Mouse (Mus musculus) hindbrain, embryonic 14.5 days (tissue): Measurements from ENCODE around the gene Etnk1. TPM values are rescaled to one million over a fixed set of nuclear protein-coding genes. Genes with fewer than 3 reads are reported as not detected.

Experiments
- ATAC-seq: fragments of 200-750 bp; cut with Nextera tagmentation; 2 replicates; pipeline ENCODE4 v1.8.0; 2017; ENCODE audit warnings: moderate number of reproducible peaks, mild to moderate bottlenecking, moderate TSS enrichment, moderate library complexity; ENCODE audit not compliant: low FRiP score
- DNase-seq: peaks from one replicate; pipeline ENCODE4 v3.0.0-alpha.2; 2015; ENCODE audit warnings: low spot score
- H3K27ac ChIP-seq: fragments of 300-500 bp; sonication (generic); 2 replicates; pipeline ENCODE4 v1.5.1; 2014; ENCODE audit warnings: mild to moderate bottlenecking, moderate library complexity
- H3K27me3 ChIP-seq: fragments of 300-500 bp; sonication (generic); 2 replicates; pipeline ENCODE4 v1.6.1; 2014; ENCODE audit warnings: mild to moderate bottlenecking, low read length, mixed read lengths; ENCODE audit not compliant: control insufficient read depth, insufficient read depth
- H3K36me3 ChIP-seq: fragments of 300-500 bp; sonication (generic); replicated peaks from 2 replicates; pipeline ENCODE4 v1.6.1; 2014; ENCODE audit not compliant: control insufficient read depth, insufficient read depth
- H3K4me1 ChIP-seq: fragments of 300-500 bp; sonication (generic); replicated peaks from 2 replicates; pipeline ENCODE4 v1.6.1; 2014; ENCODE audit warnings: antibody characterized with exemption, low read length, mixed read lengths; ENCODE audit not compliant: control insufficient read depth, insufficient read depth
- H3K4me2 ChIP-seq: fragments of 300-500 bp; sonication (generic); replicated peaks from 2 replicates; pipeline ENCODE4 v1.6.1; 2014; ENCODE audit warnings: mild to moderate bottlenecking, moderate library complexity
- H3K4me3 ChIP-seq: fragments of 300-500 bp; sonication (generic); replicated peaks from 2 replicates; pipeline ENCODE4 v1.5.1; 2014; ENCODE audit warnings: mild to moderate bottlenecking, low read length
- H3K9ac ChIP-seq: fragments of 300-500 bp; sonication (generic); 2 replicates; pipeline ENCODE4 v1.6.1; 2014
- H3K9me3 ChIP-seq: fragments of 300-500 bp; sonication (generic); 2 replicates; pipeline ENCODE4 v1.6.1; 2016; ENCODE audit warnings: low read length; ENCODE audit not compliant: control insufficient read depth
- WGBS: fragments of 180-500 bp; shearing (Covaris S2); extraction: QIAGEN DNeasy Blood & Tissue Kit; methylation state at CpG from one replicate; pipeline ENCODE4 v1.1.7; 2014; 5-methylcytosine and 5-hydroxymethylcytosine counted together
- polyA plus RNA-seq: library from polyadenylated mRNA; unstranded; fragments of >200 nt; fragmentation: Nextera tagmentation; extraction: Ambion mirVana; gene quantifications from 2 replicates; pipeline ENCODE4 v1.2.1, GENCODE M21; 2014

Etnk1 gene
- 62.1 and 73.4 TPM in 2 replicates for polyA plus RNA-seq

DNA sequence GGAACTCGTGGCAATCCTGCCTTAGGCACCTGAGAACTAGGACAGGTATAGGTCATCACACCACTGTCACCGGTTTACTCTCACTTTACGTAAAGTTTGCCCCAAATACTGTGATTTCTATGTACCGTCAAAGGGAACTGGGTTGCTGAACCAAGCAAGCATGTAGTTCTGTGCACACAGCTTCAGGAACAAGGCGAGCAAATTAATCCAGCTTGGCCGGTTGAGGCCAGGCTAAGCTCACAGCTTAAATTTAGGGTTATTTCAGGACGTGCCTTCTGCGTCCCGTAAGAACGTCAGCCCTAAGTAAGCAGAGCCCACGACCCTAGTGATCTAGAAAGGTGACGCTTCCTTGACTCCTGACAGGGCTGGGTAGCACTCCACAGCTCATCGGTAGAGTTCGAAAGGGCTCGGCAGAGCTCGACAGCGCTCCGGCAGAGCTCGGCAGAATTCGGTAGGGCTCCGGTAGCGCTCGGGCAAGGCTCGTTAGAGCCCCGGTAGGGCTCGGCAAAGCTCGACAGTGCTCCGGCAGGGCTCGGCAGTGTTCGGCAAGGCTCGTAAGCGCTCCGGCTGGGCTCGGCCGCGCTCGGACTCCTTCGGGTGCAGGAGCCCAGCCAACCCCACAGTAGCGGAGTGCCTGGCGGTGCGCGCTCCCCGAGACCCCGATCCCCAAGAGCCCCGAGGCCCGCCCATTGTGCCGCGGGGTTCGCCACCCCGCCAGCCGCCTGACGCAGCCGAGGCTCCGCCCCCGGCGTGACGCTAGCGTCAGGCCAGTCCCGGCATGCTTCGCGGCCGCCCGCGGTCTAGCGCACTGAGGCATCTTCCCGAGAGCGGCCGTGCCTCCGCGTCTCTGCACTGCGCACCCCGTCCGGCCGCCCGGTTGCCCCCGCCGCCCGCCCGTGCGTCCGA lies at the start of gene Etnk1:
Etnk1 (plus strand) TSS at position 770 of the 906 bp plus-strand sequence.
- H3K9ac ChIP-seq = peak within 1 kb of the TSS; percentile 92
- WGBS = 2% methylated on average over 60 of the region's 81 CpGs
- H3K27me3 ChIP-seq = no peaks in the 10 kb centered on the region
- DNase-seq = peak; percentile 97
- peak; percentile 97 for ATAC-seq
- no peaks in the 10 kb centered on the region for H3K9me3 ChIP-seq
- 0 out of 2 replicates have a peak, but pooled peaks cover 5% of the 10 kb centered on the region for H3K36me3 ChIP-seq
- peak within 1 kb of the TSS; percentile 91 for H3K27ac ChIP-seq
- H3K4me3 ChIP-seq = peak within 1 kb of the TSS; percentile 88
- peaks cover 22% of the 10 kb centered on the region for H3K4me1 ChIP-seq
- H3K4me2 ChIP-seq = peak within 1 kb of the TSS; percentile 83

DNA sequence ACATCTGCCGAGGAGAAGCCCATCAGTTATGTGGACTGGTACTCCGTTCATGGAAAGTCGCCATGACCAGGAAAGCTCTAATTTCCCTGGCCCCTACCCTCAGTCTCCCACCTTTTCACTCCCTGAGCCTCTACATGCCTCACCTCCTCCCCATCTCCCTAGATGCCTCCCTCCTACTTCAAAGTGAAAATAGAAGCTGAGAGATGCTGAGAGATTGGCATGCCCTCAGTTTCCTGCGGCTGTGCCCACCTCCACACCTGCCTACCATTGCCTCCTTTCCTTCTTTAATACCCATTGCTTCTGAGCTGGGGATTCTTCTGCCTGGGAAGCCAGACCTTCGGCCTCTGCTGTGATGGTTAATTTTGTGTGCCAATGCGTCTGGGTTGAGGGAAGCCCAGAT lies 47.7 kb upstream of the Etnk1 start:
- Histone ChIP-seq H3K4me1 (no peaks in the 10 kb centered on the region), H3K27ac (no peak overlapping the region), H3K36me3 (no peaks in the 10 kb centered on the region), H3K27me3 (no peaks in the 10 kb centered on the region), H3K9ac (no peak overlapping the region), H3K9me3 (no peaks in the 10 kb centered on the region), H3K4me3 (no peak overlapping the region), H3K4me2 (no peak overlapping the region)
- ATAC-seq (no peak), DNase-seq (no peak)
- 97% methylated on average over 6 of the region's 6 CpGs for WGBS

DNA sequence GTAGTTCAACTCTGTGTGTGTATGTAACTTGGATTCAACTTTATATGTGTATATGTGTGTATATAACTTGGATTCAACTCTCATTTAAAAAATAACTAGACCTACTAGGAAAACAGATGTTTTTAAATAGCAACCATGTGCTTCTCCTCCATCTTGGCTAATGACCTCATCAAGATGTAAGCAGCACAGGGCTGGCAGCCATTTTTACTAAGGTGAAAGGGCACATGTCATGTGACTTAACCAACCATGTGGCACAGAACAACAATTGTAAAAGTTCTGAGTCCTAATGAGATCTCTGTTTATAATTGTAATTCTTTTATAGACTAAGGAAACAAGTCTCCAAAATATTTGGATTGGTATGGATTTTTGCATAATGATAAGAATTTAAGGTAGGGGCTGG lies 41.3 kb upstream of the Etnk1 start:
- H3K4me2 ChIP-seq = no peak overlapping the region
- ATAC-seq (no peak), DNase-seq (no peak)
- no peaks in the 10 kb centered on the region for H3K36me3 ChIP-seq
- no peaks in the 10 kb centered on the region for H3K27me3 ChIP-seq
- H3K27ac ChIP-seq = no peak overlapping the region
- 0 out of 2 replicates have a peak, but pooled peaks cover 4% of the 10 kb centered on the region for H3K9me3 ChIP-seq
- H3K4me1 ChIP-seq = no peaks in the 10 kb centered on the region
- no peak overlapping the region for H3K9ac ChIP-seq
- no peak overlapping the region for H3K4me3 ChIP-seq

DNA sequence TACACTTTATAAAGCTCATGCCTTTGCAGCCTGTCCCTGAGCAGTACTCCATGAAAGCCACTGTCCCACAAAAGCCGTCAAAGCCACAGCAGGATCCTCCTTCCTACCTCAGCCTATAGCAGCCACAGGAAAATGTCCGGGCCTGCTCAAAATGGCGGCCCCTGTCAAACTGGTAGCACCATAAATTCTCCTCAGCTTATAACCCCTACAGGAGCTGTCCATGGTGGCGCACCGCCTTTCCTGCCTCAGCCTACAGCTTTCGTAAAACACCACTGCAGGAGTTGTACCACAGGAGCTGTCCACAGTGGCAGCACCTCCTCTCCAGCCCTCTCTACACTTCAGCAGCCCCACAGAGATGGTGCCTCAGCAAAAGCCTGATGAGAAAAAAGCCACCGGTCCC lies 37.6 kb upstream of the Etnk1 start:
- DNase-seq (no peak), ATAC-seq (no peak)
- no peaks in the 10 kb centered on the region for H3K36me3 ChIP-seq
- H3K9ac ChIP-seq = no peak overlapping the region
- no peak overlapping the region for H3K27ac ChIP-seq
- WGBS = 84% methylated on average over 7 of the region's 7 CpGs
- H3K4me2 ChIP-seq = no peak overlapping the region
- no peaks in the 10 kb centered on the region for H3K27me3 ChIP-seq
- no peaks in the 10 kb centered on the region for H3K4me1 ChIP-seq
- H3K4me3 ChIP-seq = no peak overlapping the region
- H3K9me3 ChIP-seq = 0 out of 2 replicates have a peak, but pooled peaks cover 4% of the 10 kb centered on the region

DNA sequence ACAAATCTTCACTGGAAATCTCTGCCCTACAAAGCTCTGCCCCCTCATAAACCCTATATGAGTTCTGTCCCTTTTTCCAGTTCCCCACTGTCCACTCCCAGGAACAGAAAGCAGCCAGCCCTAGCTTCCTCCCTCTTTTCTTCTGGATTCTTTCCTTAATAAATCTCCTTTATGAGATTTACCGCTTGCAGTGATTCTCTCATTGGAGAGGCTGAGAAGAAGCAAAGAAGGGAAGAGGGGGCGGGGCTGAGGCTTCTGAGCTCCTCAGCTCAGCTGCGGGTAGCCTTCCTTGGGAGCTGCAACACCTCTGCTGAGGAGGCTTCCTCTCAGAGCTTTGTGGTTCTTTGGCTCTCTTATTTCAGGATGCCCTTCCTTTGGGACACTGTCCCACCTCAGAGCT lies 37.1 kb upstream of the Etnk1 start:
- DNase-seq (no peak), ATAC-seq (no peak)
- H3K4me1 ChIP-seq = no peaks in the 10 kb centered on the region
- no peak overlapping the region for H3K27ac ChIP-seq
- H3K9ac ChIP-seq = no peak overlapping the region
- H3K36me3 ChIP-seq = no peaks in the 10 kb centered on the region
- no peak overlapping the region for H3K4me3 ChIP-seq
- no peaks in the 10 kb centered on the region for H3K27me3 ChIP-seq
- no peak overlapping the region for H3K4me2 ChIP-seq
- 81% methylated on average over 3 of the region's 3 CpGs for WGBS
- H3K9me3 ChIP-seq = 0 out of 2 replicates have a peak, but pooled peaks cover 4% of the 10 kb centered on the region

DNA sequence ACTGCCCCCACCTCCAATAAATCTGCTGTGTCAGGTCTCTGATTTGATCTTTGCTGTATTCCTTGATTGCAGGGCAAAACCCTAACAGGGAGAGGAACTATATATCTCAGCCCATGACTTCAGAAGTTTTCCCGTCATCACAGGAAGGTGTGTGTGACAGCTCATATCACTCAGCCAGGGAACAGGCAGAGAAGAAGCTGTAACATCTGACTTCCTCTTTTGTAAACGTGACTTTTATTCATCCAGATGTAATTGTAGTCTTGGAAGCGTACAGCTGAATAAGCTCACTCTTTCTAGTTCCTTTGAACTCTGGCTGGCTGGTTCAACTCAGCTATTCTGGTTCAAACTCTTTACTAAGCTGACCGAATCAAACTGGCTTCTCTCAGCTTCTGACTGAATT lies 36.6 kb upstream of the Etnk1 start:
- no peak for DNase-seq
- no peaks in the 10 kb centered on the region for H3K27me3 ChIP-seq
- no peak for ATAC-seq
- H3K36me3 ChIP-seq = no peaks in the 10 kb centered on the region
- no peak overlapping the region for H3K4me2 ChIP-seq
- no peak overlapping the region for H3K27ac ChIP-seq
- no peak overlapping the region for H3K4me3 ChIP-seq
- 85% methylated on average over 4 of the region's 4 CpGs for WGBS
- no peaks in the 10 kb centered on the region for H3K4me1 ChIP-seq
- H3K9ac ChIP-seq = no peak overlapping the region
- H3K9me3 ChIP-seq = 0 out of 2 replicates have a peak, but pooled peaks cover 4% of the 10 kb centered on the region

DNA sequence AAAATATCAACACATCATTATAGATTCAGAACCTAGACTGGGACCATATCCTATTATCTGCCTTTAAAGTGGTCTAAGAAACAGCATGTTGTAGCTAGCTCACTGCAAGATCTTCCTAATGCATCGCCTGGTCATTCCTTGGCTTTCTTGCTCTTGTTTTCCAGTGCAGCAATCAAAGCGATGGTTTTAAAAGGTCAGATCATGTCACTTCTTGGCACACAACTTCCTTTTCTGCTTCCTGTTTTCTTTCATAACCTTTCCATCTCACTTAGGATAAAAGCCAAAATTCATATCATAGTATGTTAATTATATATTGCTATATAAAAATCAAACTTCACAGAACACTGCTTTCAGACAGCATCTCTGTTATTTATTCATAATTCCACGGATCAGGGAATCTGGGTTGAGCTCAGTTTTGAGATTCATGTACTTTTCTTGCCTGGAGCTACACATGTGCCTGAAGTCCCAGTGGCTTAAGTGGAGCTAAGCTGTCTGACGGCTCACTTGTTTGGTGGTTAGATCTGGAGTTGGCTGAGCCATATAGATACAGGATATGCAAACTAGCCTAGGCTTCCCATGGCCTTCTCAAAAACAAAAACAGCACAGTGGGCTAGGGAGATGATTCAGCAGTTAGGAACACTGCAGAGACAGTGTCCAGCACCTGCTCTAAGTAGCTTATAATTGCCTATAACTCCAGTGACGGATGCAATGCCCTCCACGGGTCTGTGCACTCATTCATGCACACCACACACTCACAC lies 34.9 kb upstream of the Etnk1 start:
- DNase-seq (no peak), ATAC-seq (no peak)
- Histone ChIP-seq H3K4me3 (no peak overlapping the region), H3K4me2 (no peak overlapping the region), H3K9me3 (0 out of 2 replicates have a peak, but pooled peaks cover 4% of the 10 kb centered on the region), H3K27ac (no peak overlapping the region), H3K27me3 (no peaks in the 10 kb centered on the region), H3K4me1 (no peaks in the 10 kb centered on the region), H3K36me3 (no peaks in the 10 kb centered on the region), H3K9ac (no peak overlapping the region)
- WGBS = 74% methylated on average over 6 of the region's 6 CpGs

DNA sequence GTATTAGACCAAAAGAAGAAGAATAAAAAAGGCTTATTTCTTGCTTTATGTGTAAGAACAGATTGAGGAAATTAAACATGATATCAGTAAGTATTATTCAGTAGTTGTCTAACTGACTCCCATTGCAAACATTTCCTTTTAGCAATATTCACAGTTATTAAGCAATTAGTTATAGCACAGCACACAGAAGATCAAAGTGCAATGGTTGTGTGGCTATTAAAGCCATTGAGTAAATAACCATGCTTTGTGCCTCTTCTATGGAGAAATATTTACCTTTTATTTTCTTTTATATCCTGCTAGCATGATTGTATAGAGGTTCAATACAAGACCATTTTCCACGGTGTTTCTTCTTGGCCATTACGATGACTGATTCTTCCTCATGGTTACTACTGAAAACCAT lies 33.9 kb upstream of the Etnk1 start:
- Histone ChIP-seq H3K9ac (no peak overlapping the region), H3K36me3 (no peaks in the 10 kb centered on the region), H3K27ac (no peak overlapping the region), H3K4me1 (no peaks in the 10 kb centered on the region), H3K4me2 (no peak overlapping the region), H3K27me3 (no peaks in the 10 kb centered on the region), H3K4me3 (no peak overlapping the region), H3K9me3 (0 out of 2 replicates have a peak, but pooled peaks cover 4% of the 10 kb centered on the region)
- WGBS = 70% methylated on average over 2 of the region's 2 CpGs
- ATAC-seq (no peak), DNase-seq (no peak)

DNA sequence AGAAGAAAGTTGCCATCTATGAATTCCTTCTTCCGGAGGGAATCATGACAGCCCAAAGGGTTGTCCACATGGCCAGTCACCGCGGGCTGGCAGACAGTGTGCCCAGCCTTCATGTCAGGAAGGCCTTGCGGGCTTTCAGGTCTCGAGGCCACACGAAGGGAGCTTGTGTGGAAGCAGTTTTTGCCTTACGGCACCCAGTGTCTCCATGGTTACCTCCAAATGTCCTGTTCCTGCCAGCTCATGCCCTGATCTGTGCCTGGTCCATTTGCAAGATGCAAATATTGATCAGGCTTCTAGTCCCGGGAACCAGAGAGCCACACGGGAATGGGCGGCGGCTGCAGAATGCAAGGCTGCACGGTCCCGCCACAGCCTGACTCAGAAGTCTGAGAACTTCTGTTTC lies 31.9 kb upstream of the Etnk1 start:
- Histone ChIP-seq H3K4me2 (no peak overlapping the region), H3K4me3 (no peak overlapping the region), H3K4me1 (no peaks in the 10 kb centered on the region), H3K27ac (no peak overlapping the region), H3K36me3 (no peaks in the 10 kb centered on the region), H3K27me3 (no peaks in the 10 kb centered on the region), H3K9me3 (0 out of 2 replicates have a peak, but pooled peaks cover 2% of the 10 kb centered on the region), H3K9ac (no peak overlapping the region)
- 87% methylated on average over 13 of the region's 13 CpGs for WGBS
- ATAC-seq (no peak), DNase-seq (no peak)
